Mouse (Mus musculus): ENCODE measurements around the gene Tmc3.

Tmc3 gene

DNA sequence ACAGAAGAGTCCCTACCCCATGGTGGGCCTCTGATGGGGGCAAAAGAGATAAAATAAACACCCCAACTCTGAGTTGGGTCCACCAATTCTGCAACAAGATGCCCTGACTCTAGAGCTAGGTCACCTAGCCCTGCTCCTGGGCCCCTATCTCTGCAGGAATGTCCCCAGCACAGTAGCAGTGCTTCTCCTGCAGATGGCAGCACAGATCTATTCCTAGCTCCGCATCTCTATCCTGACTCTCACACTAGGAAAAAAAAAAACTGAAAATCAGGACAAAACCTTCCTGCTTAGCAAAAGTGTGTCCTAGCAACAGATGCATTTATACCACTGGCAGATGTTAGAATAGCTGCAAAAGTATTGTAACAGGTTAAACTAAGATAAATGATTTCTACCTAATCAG, 84.0 kb downstream of the Tmc3 start:
- DNase-seq (ENCODE audit: low spot score), result no peak

DNA sequence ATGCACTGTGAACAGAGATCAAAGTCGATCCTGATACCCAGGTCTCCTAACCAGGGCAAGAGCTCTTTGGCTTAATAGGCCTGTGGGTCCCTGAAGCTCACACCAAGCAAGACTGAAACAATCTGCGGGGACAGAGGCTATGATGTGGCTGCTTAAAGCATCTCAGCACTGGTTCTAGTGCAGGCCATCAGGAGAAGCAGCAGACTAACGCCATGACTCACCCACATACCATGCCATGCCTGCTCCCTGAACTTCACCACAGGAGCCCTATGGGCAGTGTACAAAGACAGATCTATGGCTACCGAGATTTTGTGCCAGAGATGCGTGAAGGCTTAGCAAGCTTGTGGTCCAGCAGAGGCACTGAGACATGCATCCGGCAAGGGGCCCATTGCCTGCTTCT, 86.8 kb downstream of the Tmc3 start:
- DNase-seq (ENCODE audit: low spot score), result no peak

All from yolk sac, embryonic 10.5 days (tissue).